In genomic region chr12:111517901-111518300, GRCm38 (mm10) we compare ENCODE assay signal across 1 mouse cellular context.
TF ChIP-seq lines count a peak whose summit lies in the region.

No protein-coding gene starts in this region.

TF ChIP-seq in MEL, 35 proteins besides CTCF, POLR2A, EP300 and RAD21 (continued from another document):
- TF ChIP-seq NRF1 (IDR thresholded peaks at IDR 0.05; ENCODE audit: insufficient read depth, low read depth, low read length, poor library complexity, severe bottlenecking), result peak; percentile 29; the same call in 1 of the 2 replicates
TF ChIP-seq in MEL: peak in this region for 15.
